Mouse (Mus musculus) lung, postnatal 25 days (tissue): ENCODE measurements around the gene Shc4.
A peak's percentile ranks its signal among the peaks of the same experiment; 100 is the strongest.

Source experiments
- DNase-seq: peaks from one replicate; pipeline ENCODE4 v3.0.0; 2022; ENCODE audit warnings: low spot score

The Shc4 gene

GRCm38 (mm10) chr2:125724086-125724430, at the start of gene Shc4:
Shc4 (minus strand) TSS chr2:125724148.
- no peak for DNase-seq

GRCm38 (mm10) chr2:125765029-125765428, 41.1 kb upstream of the Shc4 start:
- DNase-seq = peak; percentile 32

GRCm38 (mm10) chr2:125764531-125764930, 40.6 kb upstream of the Shc4 start:
- DNase-seq = peak; percentile 18

- DNase-seq = no peak
Observed at GRCm38 (mm10) chr2:125749330-125749729, 25.4 kb upstream of the Shc4 start.

- no peak for DNase-seq
Observed at GRCm38 (mm10) chr2:125739338-125739737, 15.4 kb upstream of the Shc4 start.

GRCm38 (mm10) chr2:125738718-125739117, 14.8 kb upstream of the Shc4 start:
- no peak for DNase-seq

- DNase-seq = no peak
Observed at GRCm38 (mm10) chr2:125736025-125736343, 12.0 kb upstream of the Shc4 start.

- DNase-seq = no peak
Observed at GRCm38 (mm10) chr2:125735333-125736024, 11.5 kb upstream of the Shc4 start.

- no peak for DNase-seq
Observed at GRCm38 (mm10) chr2:125734741-125735140, 10.8 kb upstream of the Shc4 start.

- peak; percentile 93 for DNase-seq
Observed at GRCm38 (mm10) chr2:125731763-125732560, 8.0 kb upstream of the Shc4 start.

GRCm38 (mm10) chr2:125724546-125725114, 682 bp upstream of the Shc4 start:
- DNase-seq = no peak

- peak; percentile 39 for DNase-seq
Observed at GRCm38 (mm10) chr2:125723408-125724085, 401 bp downstream of the Shc4 start.

- no peak for DNase-seq
Observed at GRCm38 (mm10) chr2:125723086-125723407, 901 bp downstream of the Shc4 start.

GRCm38 (mm10) chr2:125716599-125716998, 7.3 kb downstream of the Shc4 start:
- no peak for DNase-seq

- DNase-seq = peak; percentile 5
Observed at GRCm38 (mm10) chr2:125706510-125706921, 17.4 kb downstream of the Shc4 start.

- no peak for DNase-seq
Observed at GRCm38 (mm10) chr2:125704907-125705631, 18.9 kb downstream of the Shc4 start.

GRCm38 (mm10) chr2:125702851-125703250, 21.1 kb downstream of the Shc4 start:
- DNase-seq = no peak

- DNase-seq = no peak
Observed at GRCm38 (mm10) chr2:125701606-125702005, 22.3 kb downstream of the Shc4 start.

- DNase-seq = peak; percentile 22
Observed at GRCm38 (mm10) chr2:125696219-125696618, 27.7 kb downstream of the Shc4 start.

- no peak for DNase-seq
Observed at GRCm38 (mm10) chr2:125694798-125695197, 29.1 kb downstream of the Shc4 start.

- DNase-seq = no peak
Observed at GRCm38 (mm10) chr2:125692010-125692409, 31.9 kb downstream of the Shc4 start.
